Mouse (Mus musculus) liver, embryonic 12.5 days (tissue): Measurements from ENCODE around the gene Dab2ip. TPM values are rescaled to one million over a fixed set of nuclear protein-coding genes. Genes with fewer than 3 reads are reported as not detected.

Experiments used
- polyA plus RNA-seq: library from polyadenylated mRNA; unstranded; fragments of >200 nt; fragmentation: Nextera tagmentation; extraction: Ambion mirVana; gene quantifications from 2 replicates; pipeline ENCODE4 v1.2.1, GENCODE M21; 2016

Dab2ip gene
- polyA plus RNA-seq, 1 experiment from 2014 or later: 8.6 TPM

Other genes starting within 250 kb of the Dab2ip start
- 134 TPM in 2 replicates for gene Stom, start 221.3 kb upstream of the Dab2ip start, polyA plus RNA-seq
- gene 4930568D16Rik, start 190.5 kb upstream of the Dab2ip start, polyA plus RNA-seq: not detected in 2 replicates
- gene 4930402F06Rik, start 161.1 kb upstream of the Dab2ip start, polyA plus RNA-seq: not detected in 2 replicates
- 12.7 and 13.0 TPM in 2 replicates for gene Ggta1, start 95.0 kb upstream of the Dab2ip start, polyA plus RNA-seq